Mouse (Mus musculus): ENCODE data around the gene Slc22a6. TPM values are rescaled to one million over a fixed set of nuclear protein-coding genes. Genes with fewer than 3 reads are reported as not detected.

The Slc22a6 gene
- polyA plus RNA-seq (2015; fragmentation: Nextera tagmentation; extraction: Ambion mirVana), result not detected in 2 replicates

- no peak within 1 kb of the TSS for H3K4me3 ChIP-seq
- no peak within 1 kb of the TSS for H3K4me2 ChIP-seq
- H3K9ac ChIP-seq, result no peak within 1 kb of the TSS
- H3K9me3 ChIP-seq, result no peaks in the 10 kb centered on the region
- no peaks in the 10 kb centered on the region for H3K36me3 ChIP-seq
- H3K4me1 ChIP-seq, result no peaks in the 10 kb centered on the region
- WGBS, result 24% methylated on average over 7 of the region's 7 CpGs
- no peak within 1 kb of the TSS for H3K27ac ChIP-seq (replicated peaks)
- ATAC-seq (ENCODE audit: extremely low read depth, insufficient number of reproducible peaks, low FRiP score, low TSS enrichment), result no peak
- peaks cover 6% of the 10 kb centered on the region for H3K27me3 ChIP-seq (replicated peaks)
Observed at GRCm38 (mm10) chr19:8617904-8618303, at the start of gene Slc22a6. TSS of gene Slc22a6 (plus strand) at chr19:8618039.

- WGBS, result 4% methylated on average over 14 of the region's 14 CpGs
- H3K4me3 ChIP-seq, result peak overlapping the region; percentile 41
- peak overlapping the region; percentile 75 for H3K9ac ChIP-seq
- no peak overlapping the region for H3K27ac ChIP-seq (replicated peaks)
- no peaks in the 10 kb centered on the region for H3K27me3 ChIP-seq (replicated peaks)
- H3K9me3 ChIP-seq, result no peaks in the 10 kb centered on the region
- ATAC-seq (ENCODE audit: extremely low read depth, insufficient number of reproducible peaks, low FRiP score, low TSS enrichment), result no peak
- H3K36me3 ChIP-seq, result no peaks in the 10 kb centered on the region
- peak overlapping the region; percentile 71 for H3K4me2 ChIP-seq
- H3K4me1 ChIP-seq, result peaks cover 24% of the 10 kb centered on the region
Observed at GRCm38 (mm10) chr19:8569453-8569863, 48.4 kb upstream of the Slc22a6 start.

- Histone ChIP-seq H3K4me3 (no peak overlapping the region), H3K27ac (replicated peaks) (no peak overlapping the region), H3K27me3 (replicated peaks) (no peaks in the 10 kb centered on the region), H3K9me3 (no peaks in the 10 kb centered on the region), H3K9ac (no peak overlapping the region), H3K36me3 (no peaks in the 10 kb centered on the region), H3K4me1 (peaks cover 17% of the 10 kb centered on the region), H3K4me2 (no peak overlapping the region)
- 69% methylated on average over 2 of the region's 2 CpGs for WGBS
- ATAC-seq (ENCODE audit: extremely low read depth, insufficient number of reproducible peaks, low FRiP score, low TSS enrichment), result no peak
Observed at GRCm38 (mm10) chr19:8570341-8571040, 47.3 kb upstream of the Slc22a6 start.

GRCm38 (mm10) chr19:8571746-8572145 lies 46.1 kb upstream of the Slc22a6 start:
- no peak for ATAC-seq (ENCODE audit: extremely low read depth, insufficient number of reproducible peaks, low FRiP score, low TSS enrichment)
- WGBS, result 55% methylated on average over 7 of the region's 7 CpGs

GRCm38 (mm10) chr19:8572485-8572884 lies 45.4 kb upstream of the Slc22a6 start:
- no peak for ATAC-seq (ENCODE audit: extremely low read depth, insufficient number of reproducible peaks, low FRiP score, low TSS enrichment)
- WGBS, result 9% methylated on average over 3 of the region's 3 CpGs
- Histone ChIP-seq H3K4me1 (peaks cover 15% of the 10 kb centered on the region), H3K27me3 (replicated peaks) (no peaks in the 10 kb centered on the region), H3K4me2 (no peak overlapping the region), H3K27ac (replicated peaks) (no peak overlapping the region), H3K9ac (no peak overlapping the region), H3K9me3 (no peaks in the 10 kb centered on the region), H3K36me3 (no peaks in the 10 kb centered on the region), H3K4me3 (no peak overlapping the region)

More at GRCm38 (mm10) chr19:8571746-8572145, 46.1 kb upstream of the Slc22a6 start:
- H3K9ac ChIP-seq, result no peak overlapping the region
- no peaks in the 10 kb centered on the region for H3K27me3 ChIP-seq (replicated peaks)
- no peaks in the 10 kb centered on the region for H3K36me3 ChIP-seq
- H3K4me2 ChIP-seq, result no peak overlapping the region
- H3K9me3 ChIP-seq, result no peaks in the 10 kb centered on the region
- H3K27ac ChIP-seq (replicated peaks), result no peak overlapping the region
- peaks cover 17% of the 10 kb centered on the region for H3K4me1 ChIP-seq
- H3K4me3 ChIP-seq, result no peak overlapping the region

GRCm38 (mm10) chr19:8577432-8577831 lies 40.4 kb upstream of the Slc22a6 start:
- no peak overlapping the region for H3K27ac ChIP-seq (replicated peaks)
- H3K4me1 ChIP-seq, result peaks cover 10% of the 10 kb centered on the region
- no peak for ATAC-seq (ENCODE audit: extremely low read depth, insufficient number of reproducible peaks, low FRiP score, low TSS enrichment)
- no peak overlapping the region for H3K9ac ChIP-seq
- H3K27me3 ChIP-seq (replicated peaks), result 0 out of 2 replicates have a peak, but pooled peaks cover 5% of the 10 kb centered on the region
- no peak overlapping the region for H3K4me3 ChIP-seq
- no peak overlapping the region for H3K4me2 ChIP-seq
- no peaks in the 10 kb centered on the region for H3K36me3 ChIP-seq
- H3K9me3 ChIP-seq, result no peaks in the 10 kb centered on the region
- WGBS, result 77% methylated on average over 4 of the region's 4 CpGs

- H3K9ac ChIP-seq, result peak overlapping the region; percentile 81
- peaks cover 7% of the 10 kb centered on the region for H3K4me1 ChIP-seq
- no peak overlapping the region for H3K27ac ChIP-seq (replicated peaks)
- H3K36me3 ChIP-seq, result no peaks in the 10 kb centered on the region
- H3K4me3 ChIP-seq, result peak overlapping the region; percentile 50
- WGBS, result 5% methylated on average over 24 of the region's 24 CpGs
- 0 out of 2 replicates have a peak, but pooled peaks cover 5% of the 10 kb centered on the region for H3K27me3 ChIP-seq (replicated peaks)
- no peaks in the 10 kb centered on the region for H3K9me3 ChIP-seq
- ATAC-seq (ENCODE audit: extremely low read depth, insufficient number of reproducible peaks, low FRiP score, low TSS enrichment), result no peak
- peak overlapping the region; percentile 83 for H3K4me2 ChIP-seq
Observed at GRCm38 (mm10) chr19:8578293-8578969, 39.4 kb upstream of the Slc22a6 start.

- no peak overlapping the region for H3K27ac ChIP-seq (replicated peaks)
- no peaks in the 10 kb centered on the region for H3K9me3 ChIP-seq
- peak overlapping the region; percentile 81 for H3K9ac ChIP-seq
- H3K4me3 ChIP-seq, result peak overlapping the region; percentile 50
- 64% methylated on average over 2 of the region's 2 CpGs for WGBS
- peak overlapping the region; percentile 83 for H3K4me2 ChIP-seq
- H3K4me1 ChIP-seq, result peaks cover 7% of the 10 kb centered on the region
- H3K36me3 ChIP-seq, result no peaks in the 10 kb centered on the region
- ATAC-seq (ENCODE audit: extremely low read depth, insufficient number of reproducible peaks, low FRiP score, low TSS enrichment), result no peak
- 0 out of 2 replicates have a peak, but pooled peaks cover 5% of the 10 kb centered on the region for H3K27me3 ChIP-seq (replicated peaks)
Observed at GRCm38 (mm10) chr19:8578970-8579342, 38.9 kb upstream of the Slc22a6 start.

GRCm38 (mm10) chr19:8585298-8585697 lies 32.5 kb upstream of the Slc22a6 start:
- WGBS, result 57% methylated on average over 3 of the region's 3 CpGs

GRCm38 (mm10) chr19:8585899-8586298 lies 31.9 kb upstream of the Slc22a6 start:
- no peaks in the 10 kb centered on the region for H3K4me1 ChIP-seq
- WGBS, result 77% methylated on average over 2 of the region's 2 CpGs
- no peak for ATAC-seq (ENCODE audit: extremely low read depth, insufficient number of reproducible peaks, low FRiP score, low TSS enrichment)
- H3K9me3 ChIP-seq, result no peaks in the 10 kb centered on the region
- no peak overlapping the region for H3K4me3 ChIP-seq
- H3K27ac ChIP-seq (replicated peaks), result no peak overlapping the region
- no peak overlapping the region for H3K4me2 ChIP-seq
- no peak overlapping the region for H3K9ac ChIP-seq
- H3K27me3 ChIP-seq (replicated peaks), result no peaks in the 10 kb centered on the region
- H3K36me3 ChIP-seq, result no peaks in the 10 kb centered on the region

More at GRCm38 (mm10) chr19:8585298-8585697, 32.5 kb upstream of the Slc22a6 start:
- ATAC-seq (ENCODE audit: extremely low read depth, insufficient number of reproducible peaks, low FRiP score, low TSS enrichment), result no peak
- H3K4me1 ChIP-seq, result no peaks in the 10 kb centered on the region
- H3K9ac ChIP-seq, result no peak overlapping the region
- H3K36me3 ChIP-seq, result no peaks in the 10 kb centered on the region
- no peaks in the 10 kb centered on the region for H3K9me3 ChIP-seq
- no peak overlapping the region for H3K4me3 ChIP-seq
- H3K4me2 ChIP-seq, result no peak overlapping the region
- H3K27ac ChIP-seq (replicated peaks), result no peak overlapping the region
- H3K27me3 ChIP-seq (replicated peaks), result no peaks in the 10 kb centered on the region

- 48% methylated on average over 3 of the region's 3 CpGs for WGBS
- H3K27me3 ChIP-seq (replicated peaks), result no peaks in the 10 kb centered on the region
- no peak overlapping the region for H3K9ac ChIP-seq
- no peaks in the 10 kb centered on the region for H3K36me3 ChIP-seq
- no peak overlapping the region for H3K4me2 ChIP-seq
- ATAC-seq (ENCODE audit: extremely low read depth, insufficient number of reproducible peaks, low FRiP score, low TSS enrichment), result no peak
- no peak overlapping the region for H3K27ac ChIP-seq (replicated peaks)
- no peaks in the 10 kb centered on the region for H3K4me1 ChIP-seq
- H3K9me3 ChIP-seq, result no peaks in the 10 kb centered on the region
- no peak overlapping the region for H3K4me3 ChIP-seq
Observed at GRCm38 (mm10) chr19:8586350-8586749, 31.5 kb upstream of the Slc22a6 start.
